Mouse (Mus musculus) natural killer cell, adult 2 months (primary cell): ENCODE measurements around the gene Scgb3a1.
A peak's percentile ranks its signal among the peaks of the same experiment; 100 is the strongest.

Experiments
- DNase-seq, 2 experiments: peaks; one replicate each; pipeline ENCODE4 v3.0.0; 2022; ENCODE audit warnings: low spot score in 2 of 2

Gene Scgb3a1

GRCm38 (mm10) chr11:49663310-49663709 lies at the start of gene Scgb3a1:
Gene Scgb3a1, plus strand, starts transcription at chr11:49663610.
- DNase-seq: no peak

- no peak for DNase-seq
These were observed 47.3 kb upstream of the Scgb3a1 start for GRCm38 (mm10) chr11:49615856-49616725.

DNA sequence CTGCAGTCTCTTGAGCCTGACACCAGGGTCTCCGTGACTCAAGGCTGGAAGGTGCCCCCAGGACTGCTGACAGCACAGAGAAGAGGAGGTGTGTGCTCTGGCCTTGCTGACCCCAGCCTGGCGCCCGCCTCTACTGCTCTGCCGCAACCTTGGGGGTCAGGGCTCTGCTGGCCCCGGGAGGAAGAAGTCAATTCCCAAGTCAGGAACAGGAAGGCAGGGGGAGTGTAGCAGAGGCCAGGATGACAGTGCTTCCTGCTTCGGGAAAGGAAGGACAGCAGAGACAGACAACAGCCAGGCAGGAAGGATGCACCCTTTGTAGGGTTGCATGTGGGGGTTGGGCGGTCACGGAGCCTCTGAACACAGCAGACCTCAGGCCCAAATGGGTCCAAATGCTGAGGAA lies 44.9 kb upstream of the Scgb3a1 start:
- DNase-seq: no peak

DNA sequence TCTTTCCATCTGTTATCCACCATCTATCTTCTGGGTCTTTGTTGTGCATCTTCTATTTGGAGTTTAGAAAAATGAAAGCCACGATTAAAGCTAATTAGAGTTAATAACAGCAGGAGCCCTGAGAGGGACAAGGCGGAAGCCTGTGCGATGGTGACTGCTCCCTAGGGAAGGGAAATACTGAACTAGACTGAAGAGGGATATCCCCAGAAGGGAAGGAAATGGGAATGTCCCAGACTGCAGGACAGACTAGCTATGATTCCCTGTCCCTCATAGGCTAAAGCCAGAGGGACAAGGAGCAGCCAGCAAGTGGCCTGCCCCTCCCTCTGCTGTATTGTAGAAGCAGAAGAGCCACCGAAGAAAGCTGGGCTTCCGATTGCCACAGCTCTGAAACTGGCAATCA lies 41.5 kb upstream of the Scgb3a1 start:
- DNase-seq: no peak

GRCm38 (mm10) chr11:49624156-49624555 lies 39.3 kb upstream of the Scgb3a1 start:
- DNase-seq: no peak

GRCm38 (mm10) chr11:49625863-49626262 lies 37.5 kb upstream of the Scgb3a1 start:
- no peak for DNase-seq

GRCm38 (mm10) chr11:49626748-49627147 lies 36.7 kb upstream of the Scgb3a1 start:
- no peak for DNase-seq

DNA sequence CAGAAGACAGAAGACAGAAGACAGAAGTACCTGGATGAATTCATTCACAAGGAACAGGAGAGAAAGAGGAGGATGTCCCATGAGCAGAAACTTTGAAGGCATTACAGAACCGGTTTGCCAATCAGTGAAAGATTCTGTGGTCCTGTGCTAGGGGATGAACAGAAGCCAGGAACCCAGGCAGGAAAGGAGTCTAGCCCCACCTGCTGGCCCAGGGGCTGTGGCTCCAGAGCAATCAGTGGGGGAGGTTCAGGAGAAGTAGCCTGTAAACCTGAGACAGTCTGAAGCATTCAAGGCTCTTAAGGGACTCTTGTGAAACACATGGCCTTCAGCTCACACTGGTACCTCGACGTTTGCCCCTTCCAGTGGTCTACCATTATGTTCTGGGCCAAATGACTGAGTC lies 32.3 kb upstream of the Scgb3a1 start:
- DNase-seq: no peak

DNA sequence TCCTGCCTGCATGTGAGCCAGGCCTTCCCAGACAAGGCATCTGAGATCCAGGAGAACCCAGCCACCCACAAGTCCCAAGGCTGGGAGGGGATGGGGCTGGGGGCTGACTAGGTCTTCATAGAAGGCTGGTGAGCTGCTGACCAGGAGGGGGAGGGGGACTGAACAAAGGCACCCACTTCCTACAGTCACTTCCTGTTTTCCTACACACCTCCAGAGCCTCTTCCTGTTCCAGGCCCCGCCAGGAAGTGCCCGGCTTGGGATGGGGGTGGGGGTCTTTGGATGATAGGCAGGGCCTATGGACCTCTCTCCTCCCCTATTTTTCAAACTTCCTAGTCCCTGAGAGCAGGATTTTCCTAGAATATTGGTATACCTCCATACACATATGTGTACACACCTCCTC lies 31.2 kb upstream of the Scgb3a1 start:
- DNase-seq: no peak

GRCm38 (mm10) chr11:49634101-49634500 lies 29.3 kb upstream of the Scgb3a1 start:
- DNase-seq: no peak

- DNase-seq: no peak
These were observed 27.7 kb upstream of the Scgb3a1 start for GRCm38 (mm10) chr11:49635671-49636070.

DNA sequence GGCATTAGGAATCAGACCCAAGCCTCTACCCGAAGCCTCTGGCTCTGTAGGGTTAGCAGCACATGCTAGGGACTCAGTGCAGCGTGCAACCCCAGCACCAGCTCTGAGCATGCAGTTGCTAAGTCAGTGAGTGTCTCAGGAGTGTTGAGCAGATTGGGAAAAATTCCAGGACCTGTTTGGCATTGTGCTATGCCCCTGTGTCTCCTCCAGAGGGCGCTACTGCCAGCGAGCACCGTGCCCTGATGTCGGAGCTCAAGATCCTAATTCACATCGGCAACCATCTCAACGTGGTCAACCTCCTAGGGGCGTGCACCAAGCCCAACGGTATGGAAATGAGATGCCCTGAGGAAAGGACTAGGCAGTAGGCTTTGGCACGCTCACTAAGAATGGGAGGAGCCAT lies 27.0 kb upstream of the Scgb3a1 start:
- no peak for DNase-seq

- DNase-seq: no peak
These were observed 17.7 kb upstream of the Scgb3a1 start for GRCm38 (mm10) chr11:49645677-49646076.

DNA sequence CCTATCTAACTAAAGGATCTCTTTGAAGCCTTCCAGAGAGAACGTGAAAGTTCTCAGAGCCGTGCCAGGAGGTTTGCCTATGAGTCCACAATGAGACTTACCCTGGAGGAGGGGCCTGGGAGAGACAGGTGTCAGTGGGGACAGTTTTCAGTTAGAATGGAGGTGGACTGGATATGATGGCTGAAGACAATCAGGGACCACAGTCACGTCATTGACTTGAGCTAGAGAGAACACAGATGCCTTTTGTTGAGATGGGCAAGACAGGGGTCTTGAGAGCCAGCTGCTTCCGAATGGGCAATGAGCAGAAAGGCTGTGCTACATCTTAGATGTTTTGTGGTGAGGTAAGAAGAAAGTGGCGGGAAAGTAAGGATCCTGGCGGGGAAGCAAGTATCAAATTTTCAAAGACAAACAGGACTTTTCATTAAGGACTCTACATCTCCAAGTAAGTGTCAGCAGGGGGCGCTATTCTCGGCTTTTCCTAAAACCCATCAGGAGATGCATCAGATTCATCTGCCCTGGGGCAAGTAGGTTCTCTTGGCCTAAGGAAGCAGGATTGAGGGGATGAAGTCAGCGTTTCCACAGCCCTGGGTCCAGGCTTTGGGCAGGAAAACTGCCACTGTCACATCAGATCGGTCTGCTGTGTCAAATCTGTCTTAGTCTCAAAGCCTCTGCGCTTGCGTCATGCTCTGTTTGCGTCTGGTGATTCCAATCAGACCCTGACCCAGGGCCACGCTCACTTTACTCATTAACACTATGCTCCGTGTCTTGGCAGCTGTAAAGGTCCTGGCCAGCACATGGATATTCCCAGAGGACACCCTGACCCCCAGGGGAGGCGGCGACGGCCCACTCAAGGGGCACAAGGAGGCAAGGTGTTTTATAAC lies 13.1 kb upstream of the Scgb3a1 start:
- DNase-seq: no peak

- DNase-seq: no peak
These were observed 12.2 kb upstream of the Scgb3a1 start for GRCm38 (mm10) chr11:49650994-49651761.

DNA sequence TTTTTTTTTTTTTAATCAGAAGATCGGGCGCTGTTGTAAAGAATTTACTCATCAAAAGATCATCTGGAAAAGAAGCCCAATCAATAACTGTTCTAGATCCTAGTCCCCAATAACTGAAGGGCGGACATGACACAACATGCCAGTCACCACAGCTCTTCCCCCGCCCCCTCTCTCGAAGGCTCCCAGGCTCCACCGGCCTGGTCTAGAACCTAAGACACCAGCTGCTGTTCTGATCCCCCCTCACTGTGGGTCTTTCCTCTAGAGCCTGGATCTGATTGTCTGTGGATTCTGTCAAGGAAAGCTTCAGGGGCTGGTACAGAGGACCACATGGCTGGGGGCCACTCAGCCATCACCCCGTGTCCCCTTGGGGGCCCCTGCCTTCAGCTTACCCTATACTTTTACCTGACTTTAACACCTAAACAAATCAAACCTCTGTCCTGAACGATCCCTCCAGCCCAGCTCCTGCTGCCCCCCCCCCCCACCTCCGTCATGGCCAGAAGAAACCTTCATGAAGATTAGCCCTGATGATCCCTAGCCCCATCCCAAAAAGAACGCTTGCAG lies 11.6 kb upstream of the Scgb3a1 start:
- no peak for DNase-seq

DNA sequence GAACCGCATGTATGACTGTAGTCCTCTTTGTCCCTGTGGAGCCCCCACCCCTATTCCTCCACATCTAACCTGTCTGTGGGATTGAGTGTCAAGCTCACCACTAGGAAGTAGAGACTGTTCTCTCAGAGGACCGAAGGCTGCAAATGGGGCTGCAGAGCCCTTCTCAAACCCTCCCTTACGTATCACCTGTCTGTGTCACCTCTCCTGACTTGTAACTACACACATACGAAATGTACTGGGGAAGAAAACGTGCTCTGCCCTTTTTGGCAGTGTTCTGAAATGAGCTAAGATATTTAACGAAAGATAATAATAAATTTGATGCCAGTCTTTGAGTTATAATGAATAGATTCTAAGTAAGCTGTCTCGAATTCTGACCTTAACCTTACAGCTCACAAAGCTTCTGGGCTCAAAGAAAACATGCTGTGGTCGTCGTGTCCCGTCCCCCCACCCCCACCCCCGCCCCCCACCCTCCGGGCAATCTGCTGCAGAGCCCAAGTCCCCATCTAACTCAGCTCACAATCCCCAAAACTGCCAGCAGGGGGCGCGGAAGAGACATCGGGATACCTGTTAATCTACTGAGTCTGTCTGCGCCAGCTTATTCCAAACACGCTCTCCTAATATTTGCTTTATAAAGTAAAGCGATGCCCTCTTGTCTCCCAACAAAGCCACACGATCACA lies 10.9 kb upstream of the Scgb3a1 start:
- DNase-seq: peak; percentile 50 to 69

GRCm38 (mm10) chr11:49653079-49653408 lies 10.4 kb upstream of the Scgb3a1 start:
- no peak for DNase-seq

- DNase-seq: no peak
These were observed 8.8 kb upstream of the Scgb3a1 start for GRCm38 (mm10) chr11:49654651-49655050.

- DNase-seq: no peak
These were observed 7.9 kb upstream of the Scgb3a1 start for GRCm38 (mm10) chr11:49655501-49655900.

DNA sequence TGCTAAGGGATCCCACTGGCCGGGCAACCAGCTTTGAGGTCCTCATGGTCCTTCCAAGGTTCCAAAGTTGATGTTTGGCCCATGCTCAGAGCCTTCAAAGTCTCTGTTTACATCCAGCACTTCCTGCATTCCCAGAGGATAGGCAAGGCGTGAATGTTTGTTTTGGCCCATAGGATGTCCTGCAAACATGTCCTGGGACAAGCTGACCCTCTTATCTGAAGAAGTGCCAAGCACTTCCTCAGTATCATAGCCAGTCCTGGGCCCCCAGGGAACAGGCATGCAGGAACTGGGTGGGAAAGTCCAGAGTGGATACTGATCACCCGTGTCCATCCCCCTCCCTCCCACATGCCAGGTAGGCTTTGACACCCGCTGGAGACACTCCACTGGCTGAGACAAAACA lies 5.3 kb upstream of the Scgb3a1 start:
- no peak for DNase-seq
